Mouse (Mus musculus): Measurements from ENCODE around the gene Krcc1.

The Krcc1 gene

DNA sequence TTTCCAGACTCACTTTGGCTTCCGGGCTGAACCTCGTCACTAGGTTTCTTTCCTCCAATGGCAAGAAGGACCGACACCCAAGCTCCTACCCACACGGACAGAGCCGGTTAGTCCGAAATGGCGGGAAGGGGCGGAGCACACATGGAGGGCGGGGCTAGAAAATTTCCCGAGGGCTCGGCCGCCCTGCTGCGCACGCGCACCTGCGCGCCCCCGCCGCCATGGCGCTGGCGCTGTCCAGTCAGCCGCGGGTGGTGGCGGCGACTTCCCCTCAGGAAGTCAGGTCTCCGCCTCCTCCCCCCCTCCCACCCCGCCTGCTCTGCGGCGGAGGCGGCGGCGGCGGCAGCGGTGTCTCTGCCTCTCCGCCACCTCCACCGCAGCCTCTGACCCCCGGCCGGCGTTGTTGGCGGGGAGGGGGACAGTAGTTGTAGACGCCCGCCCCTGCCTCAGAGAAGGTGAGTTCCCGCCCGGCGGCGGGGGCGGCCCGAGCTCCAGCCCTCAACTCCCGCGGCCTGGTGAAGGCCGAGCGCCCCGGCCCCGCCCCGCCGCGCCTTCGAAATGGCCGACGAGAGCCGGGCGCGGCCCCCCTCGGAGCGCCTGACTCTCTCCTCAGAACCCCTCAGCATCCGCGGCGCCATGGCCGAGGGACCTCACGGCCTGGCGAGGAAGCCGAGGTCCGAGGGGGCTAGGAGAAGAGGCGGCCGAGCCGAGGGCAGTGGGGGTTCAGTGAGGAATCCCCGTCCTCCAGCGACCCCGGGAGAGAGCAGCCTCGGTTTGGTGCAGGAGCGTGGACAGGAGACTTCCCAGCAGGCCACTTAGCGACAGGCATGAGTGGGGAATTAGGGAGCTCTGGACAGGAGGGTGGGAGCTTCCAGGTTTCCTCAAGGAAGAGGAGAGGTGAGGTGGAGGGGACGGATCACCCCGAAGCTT lies at the start of gene Krcc1:
Gene Krcc1 (plus strand): TSS at position 289 of the 927 bp plus-strand sequence.
- DNase-seq (ENCODE audit: low spot score) = peak; percentile 97

- DNase-seq (ENCODE audit: low spot score) = no peak
These were observed 47.1 kb upstream of the Krcc1 start for GRCm38 (mm10) chr6:71224184-71224943.

GRCm38 (mm10) chr6:71226544-71226943 lies 44.9 kb upstream of the Krcc1 start:
- DNase-seq (ENCODE audit: low spot score) = no peak

DNA sequence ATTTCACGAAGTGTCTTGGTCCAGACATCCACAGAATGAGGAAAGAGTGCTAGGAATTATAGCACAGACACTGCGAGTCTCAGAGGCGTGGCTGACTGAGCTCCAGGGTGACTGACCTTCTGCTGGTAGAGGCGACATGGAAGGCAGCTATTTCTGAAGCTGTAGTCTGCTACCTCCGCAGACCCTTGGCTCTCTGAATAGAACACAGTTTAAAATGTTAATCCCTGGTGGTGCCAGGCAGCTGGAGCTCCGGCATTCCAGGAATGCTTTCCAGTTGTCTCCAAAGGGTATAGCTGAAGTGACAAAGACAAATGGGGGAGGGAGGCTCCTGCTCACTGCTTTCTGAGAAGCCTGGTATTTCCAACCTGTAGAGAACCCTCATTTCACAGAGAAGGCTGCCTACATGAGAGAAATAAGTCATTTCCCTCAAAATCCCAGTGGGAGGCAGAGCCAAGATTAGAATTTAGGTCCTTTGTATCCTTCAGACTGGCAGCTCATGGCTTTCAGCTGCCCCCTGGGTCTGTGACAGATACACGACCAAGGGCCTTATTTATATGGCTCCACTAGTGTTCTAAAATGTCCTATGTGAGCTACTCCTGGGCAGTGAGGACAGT lies 44.2 kb upstream of the Krcc1 start:
- DNase-seq (ENCODE audit: low spot score) = no peak

DNA sequence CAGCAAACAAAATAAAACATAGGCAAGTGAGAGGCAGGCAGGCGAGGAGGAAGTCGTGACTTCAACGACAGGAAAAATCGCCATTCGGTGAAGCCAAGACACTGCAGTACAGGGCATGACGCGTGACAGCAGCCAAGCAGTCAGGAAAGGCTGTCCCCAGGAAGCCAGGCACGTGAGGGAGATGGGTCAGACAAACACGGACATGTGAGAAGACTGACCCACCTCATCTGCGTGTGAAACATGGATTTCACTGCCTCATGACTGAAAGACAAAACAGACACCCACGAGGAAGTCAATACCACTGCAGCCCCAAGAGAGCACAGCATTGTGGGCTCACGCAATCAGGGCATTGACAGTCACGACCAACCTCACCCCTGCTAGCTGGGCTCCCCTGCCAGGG lies 36.4 kb upstream of the Krcc1 start:
- DNase-seq (ENCODE audit: low spot score) = no peak

DNA sequence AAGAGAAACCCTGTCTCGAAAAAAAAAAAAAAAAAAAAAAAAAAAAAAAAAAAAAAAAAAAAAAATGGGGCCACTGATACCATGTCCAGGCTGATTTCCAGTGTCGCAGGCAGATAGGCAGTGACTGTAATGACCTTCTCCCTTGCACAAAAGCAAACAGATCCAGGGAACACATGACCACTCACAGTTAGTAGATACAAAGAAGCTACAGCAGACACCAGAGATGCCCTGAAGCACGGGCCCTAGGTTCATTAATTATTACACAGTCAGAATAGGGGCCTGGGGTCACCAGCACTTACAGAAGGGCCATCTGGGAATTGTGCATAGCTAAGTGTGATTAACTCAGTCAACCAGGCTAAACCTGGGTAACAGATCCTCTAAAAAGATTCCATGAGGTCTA lies 35.5 kb upstream of the Krcc1 start:
- DNase-seq (ENCODE audit: low spot score) = no peak

DNA sequence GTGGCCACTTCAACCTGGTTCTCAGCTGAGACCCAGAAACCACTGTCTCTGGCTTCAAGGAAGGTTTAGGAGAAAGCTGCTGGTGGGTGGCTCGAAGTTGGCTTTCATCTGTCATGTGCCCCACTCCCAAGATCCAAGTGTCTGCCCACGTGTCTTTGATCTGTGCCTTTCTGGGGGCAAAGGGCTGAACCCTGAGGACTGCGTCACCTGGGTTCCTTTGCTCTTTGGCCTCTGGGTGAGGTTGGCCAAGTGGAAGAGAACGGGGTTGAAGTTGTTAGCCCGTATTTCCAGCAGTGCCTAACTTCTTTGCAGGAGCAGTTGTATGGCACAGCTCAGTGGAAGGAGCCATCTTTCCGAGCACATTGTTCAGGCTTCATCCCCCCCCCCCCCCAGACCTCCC lies 35.0 kb upstream of the Krcc1 start:
- no peak for DNase-seq (ENCODE audit: low spot score)

DNA sequence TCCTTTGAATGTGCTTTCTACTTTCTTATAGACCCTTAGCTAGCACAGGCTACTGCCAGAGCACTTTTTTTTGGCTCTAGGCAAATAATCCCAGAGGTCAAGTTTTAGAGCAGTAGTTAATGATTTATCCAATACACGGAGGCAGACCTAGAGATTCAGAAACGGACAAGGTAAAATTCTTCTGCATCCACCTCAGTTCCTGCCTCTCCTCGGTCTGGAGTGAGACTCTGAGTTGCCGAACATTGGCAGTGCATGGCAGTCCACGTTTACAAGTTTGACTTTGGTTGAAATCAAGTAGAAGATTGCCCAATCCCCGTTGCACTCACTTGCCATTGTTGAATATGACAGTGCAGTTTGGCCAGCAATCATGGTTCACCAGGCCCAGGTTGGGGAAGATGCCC lies 34.4 kb upstream of the Krcc1 start:
- DNase-seq (ENCODE audit: low spot score) = no peak

DNA sequence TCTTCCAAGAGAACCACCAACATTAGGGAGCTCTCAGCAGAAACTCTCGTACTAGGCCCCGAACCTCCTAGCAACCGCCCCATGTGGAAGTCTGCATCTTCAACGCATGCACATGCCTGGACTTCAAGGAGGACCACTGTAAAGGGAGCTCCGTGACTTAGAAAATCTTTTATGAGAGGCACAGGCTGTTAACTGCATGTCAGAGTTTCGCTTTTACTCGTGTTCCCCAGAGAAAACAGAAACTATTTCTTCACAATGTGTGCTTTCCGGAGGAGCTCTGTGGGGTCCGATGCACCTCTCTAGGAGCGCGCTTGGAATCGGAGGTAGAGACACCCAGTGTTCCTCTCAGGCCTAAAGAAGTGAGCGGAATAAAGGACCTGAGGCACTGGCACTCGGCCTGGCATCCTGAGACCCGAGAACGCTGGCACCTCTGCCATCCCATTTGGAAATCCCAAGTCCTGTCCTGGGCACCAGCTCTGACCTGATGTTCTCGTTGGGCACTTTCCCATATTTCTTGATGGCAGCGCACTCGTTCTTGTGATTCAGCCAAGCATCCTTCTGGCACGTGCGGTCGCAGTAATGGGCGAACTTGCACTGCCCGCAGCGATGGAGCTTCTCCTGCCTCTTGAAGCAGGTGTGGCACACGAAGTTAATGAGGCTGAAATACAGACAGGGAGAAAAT lies 32.3 kb upstream of the Krcc1 start:
- no peak for DNase-seq (ENCODE audit: low spot score)

DNA sequence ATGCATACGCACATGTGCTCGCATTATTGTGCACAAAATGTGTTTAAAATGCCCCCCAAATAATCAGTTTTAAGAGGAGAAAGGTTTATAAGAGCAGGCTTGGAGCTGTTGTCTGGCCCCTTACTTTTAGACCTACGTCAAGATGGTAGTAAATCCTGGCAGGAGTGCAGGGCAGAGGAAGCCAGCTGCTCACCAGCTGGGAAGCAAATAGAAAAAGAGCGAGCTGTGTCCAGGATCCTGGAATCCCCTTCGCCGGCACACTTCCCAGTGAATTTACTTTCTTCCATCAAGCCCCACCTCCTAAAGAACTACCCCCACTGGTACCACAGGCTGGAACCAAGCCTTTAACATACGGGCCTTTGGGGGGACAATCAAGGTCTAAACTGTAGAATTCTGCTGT lies 30.6 kb upstream of the Krcc1 start:
- no peak for DNase-seq (ENCODE audit: low spot score)

GRCm38 (mm10) chr6:71242811-71243210 lies 28.7 kb upstream of the Krcc1 start:
- no peak for DNase-seq (ENCODE audit: low spot score)

DNA sequence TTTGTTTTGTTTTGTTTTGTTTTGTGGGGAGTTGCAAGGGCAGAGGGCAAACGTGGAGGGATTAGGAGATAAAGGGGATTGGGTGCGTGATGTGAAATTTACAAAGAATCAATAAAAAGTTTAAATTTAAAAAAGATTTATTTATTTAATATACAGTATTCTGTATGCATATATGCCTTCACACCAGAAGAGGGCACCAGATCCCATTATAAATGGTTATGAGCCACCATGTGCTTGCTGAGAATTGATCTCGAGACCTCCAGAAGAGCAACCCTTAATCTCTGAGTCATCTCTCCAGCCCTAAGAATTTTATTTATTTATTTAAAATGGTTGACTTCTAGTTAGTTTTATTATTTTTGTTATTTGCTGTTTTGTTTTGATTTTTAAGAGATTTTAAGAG lies 28.2 kb upstream of the Krcc1 start:
- DNase-seq (ENCODE audit: low spot score) = no peak

- DNase-seq (ENCODE audit: low spot score) = no peak
These were observed 23.1 kb upstream of the Krcc1 start for GRCm38 (mm10) chr6:71248420-71248819.

DNA sequence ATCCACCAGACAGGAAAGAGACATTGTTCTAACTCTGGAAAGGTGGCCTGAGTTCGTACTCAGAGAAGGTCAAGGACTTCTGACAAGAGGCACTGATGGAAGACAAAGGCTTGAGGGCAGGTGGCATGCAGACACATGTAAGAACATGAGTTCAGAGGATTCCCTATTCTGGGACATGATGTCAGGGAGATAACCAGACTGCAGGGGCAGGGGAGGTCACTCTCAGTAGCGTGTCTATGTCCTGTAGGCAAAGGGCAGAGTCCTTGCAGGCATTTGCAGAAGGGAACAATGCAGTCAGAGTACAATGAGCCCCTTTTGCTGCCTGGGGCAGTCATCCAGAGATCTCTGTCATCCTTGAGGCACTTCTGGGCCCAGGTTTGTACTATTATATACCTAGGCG lies 21.9 kb upstream of the Krcc1 start:
- DNase-seq (ENCODE audit: low spot score) = no peak

DNA sequence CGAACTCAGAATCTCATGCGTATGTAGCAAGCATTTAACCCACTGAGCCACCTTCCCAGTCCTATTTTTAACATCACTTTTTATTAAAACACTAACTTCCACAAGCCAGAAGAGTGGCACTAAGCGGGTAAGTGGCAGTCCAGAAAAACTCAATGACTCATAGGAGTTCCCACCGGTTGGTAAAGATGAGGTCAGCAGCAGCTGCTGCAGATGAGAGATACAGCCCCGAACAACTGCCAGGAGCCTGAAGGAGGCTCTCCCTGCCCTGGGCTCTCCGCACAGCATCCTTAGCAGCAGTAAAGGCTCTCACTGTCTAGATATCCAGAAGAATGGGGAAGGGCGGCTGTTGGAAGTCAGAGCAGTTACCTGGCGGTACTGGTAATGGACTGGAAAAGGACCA lies 20.5 kb upstream of the Krcc1 start:
- no peak for DNase-seq (ENCODE audit: low spot score)

GRCm38 (mm10) chr6:71254456-71254855 lies 17.0 kb upstream of the Krcc1 start:
- no peak for DNase-seq (ENCODE audit: low spot score)

GRCm38 (mm10) chr6:71256166-71256565 lies 15.3 kb upstream of the Krcc1 start:
- no peak for DNase-seq (ENCODE audit: low spot score)

DNA sequence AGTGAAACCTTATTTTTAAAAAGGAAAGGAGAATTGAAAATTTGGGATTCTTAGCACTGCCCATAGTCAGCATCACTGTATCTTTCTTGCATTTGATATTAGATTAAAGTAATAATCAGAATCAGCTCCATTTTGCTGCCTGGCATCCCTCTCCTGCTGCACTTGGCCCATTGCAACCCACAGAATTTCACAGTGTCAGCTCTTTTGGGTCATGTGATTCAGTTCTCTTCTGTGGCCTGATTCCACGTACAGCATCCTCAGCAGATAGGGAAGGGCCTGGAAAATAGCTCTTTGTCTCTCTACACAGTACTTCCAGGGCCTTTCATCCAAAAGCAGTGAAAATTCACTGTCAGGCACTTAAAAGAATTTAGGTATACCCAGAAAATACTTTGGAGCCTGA lies 14.1 kb upstream of the Krcc1 start:
- DNase-seq (ENCODE audit: low spot score) = no peak

DNA sequence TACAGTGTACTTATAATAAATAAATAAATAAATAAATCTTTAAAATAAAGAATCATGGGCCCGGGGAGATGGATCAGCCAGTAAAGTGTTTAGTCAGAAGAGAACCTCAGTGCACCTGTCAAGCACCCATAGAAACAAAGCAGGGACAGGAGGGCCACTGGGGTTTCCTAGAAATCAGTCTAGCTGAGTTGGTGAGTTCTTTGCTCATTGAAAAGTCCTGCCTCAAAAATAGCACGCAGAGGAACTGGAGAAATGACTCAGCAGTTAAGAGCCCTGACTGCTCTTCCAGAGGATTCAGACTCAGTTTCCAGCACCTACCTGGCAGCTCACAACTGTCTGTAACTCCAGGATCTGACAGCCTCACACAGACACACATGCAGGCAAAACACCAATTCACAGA lies 12.9 kb upstream of the Krcc1 start:
- DNase-seq (ENCODE audit: low spot score) = no peak

- DNase-seq (ENCODE audit: low spot score) = no peak
These were observed 12.3 kb upstream of the Krcc1 start for GRCm38 (mm10) chr6:71259166-71259565.

- no peak for DNase-seq (ENCODE audit: low spot score)
These were observed 11.3 kb upstream of the Krcc1 start for GRCm38 (mm10) chr6:71260051-71260640.

DNA sequence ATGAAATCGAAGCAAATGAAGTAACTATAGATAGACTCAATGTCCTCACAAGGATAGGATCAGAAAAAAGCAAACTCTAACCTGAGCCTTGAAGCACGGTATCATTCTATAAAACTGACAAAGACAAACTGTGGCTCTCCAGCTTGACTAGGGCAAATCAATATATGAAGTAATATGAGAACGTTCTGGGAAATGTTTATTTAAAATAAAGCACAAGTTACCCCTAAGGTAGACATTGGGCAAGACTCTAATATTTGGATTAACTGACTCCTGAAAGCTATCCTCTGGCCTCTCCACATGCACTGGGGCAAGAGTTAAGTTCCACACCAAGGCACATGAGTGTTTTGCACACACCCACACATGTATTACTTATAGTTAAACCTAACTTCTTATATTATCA lies 10.4 kb upstream of the Krcc1 start:
- DNase-seq (ENCODE audit: low spot score) = no peak
